ENCODE assay signal across 9 mouse cellular contexts in the genomic region with DNA sequence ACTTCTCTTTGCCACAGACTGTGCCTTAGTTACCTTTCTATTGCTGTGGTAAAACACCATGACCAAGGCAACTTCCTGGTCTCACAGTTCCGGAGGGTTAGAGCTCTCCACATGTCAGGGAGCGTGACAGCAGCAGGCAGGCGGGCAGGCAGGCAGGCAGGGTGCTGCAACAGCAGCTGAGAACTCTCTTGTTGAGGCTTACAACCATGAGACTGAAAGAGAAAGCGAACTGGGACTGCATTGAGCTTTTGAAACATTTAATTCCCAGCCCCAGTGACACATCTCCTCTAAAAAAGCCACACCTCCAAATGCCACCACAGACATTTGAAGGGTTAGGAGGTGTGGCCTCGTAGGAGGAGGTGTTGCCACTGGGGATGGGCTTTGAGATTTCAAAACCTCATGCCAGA. TPM values are rescaled to one million over a fixed set of nuclear protein-coding genes. Genes with fewer than 3 reads are reported as not detected.
A peak's percentile ranks its signal among the peaks of the same experiment; 100 is the strongest.
DNase-seq lines count a peak whose midpoint lies in the region; ATAC-seq lines count a peak whose summit lies in the region.
"Had no signal": no experiment of that assay in that cellular context is flagged by ENCODE, and none has a peak within 500 bp of the region (broad histone marks: within the 10 kb centered on the region; RNA-seq: fewer than 3 reads in every experiment).

No protein-coding gene starts in this region.

- no peaks in the 10 kb centered on the region for H3K36me3 ChIP-seq in forebrain, embryonic 13.5 days (ENCODE audit: poor library complexity, severe bottlenecking)
- no peaks in the 10 kb centered on the region for H3K36me3 ChIP-seq in forebrain, embryonic 11.5 days (ENCODE audit: control insufficient read depth, insufficient read depth, low read length)
- H3K36me3 ChIP-seq: embryonic facial prominence, embryonic 10.5 days; midbrain, embryonic 12.5 days had no signal

- H3K4me3 ChIP-seq in forebrain, embryonic 13.5 days, result no peak overlapping the region
- H3K4me3 ChIP-seq in forebrain, embryonic 11.5 days (ENCODE audit: low read depth, low read length), result no peak overlapping the region
- H3K4me3 ChIP-seq: embryonic facial prominence, embryonic 10.5 days; midbrain, embryonic 12.5 days had no signal

- H3K27me3 ChIP-seq in forebrain, embryonic 13.5 days, result no peaks in the 10 kb centered on the region
- no peaks in the 10 kb centered on the region for H3K27me3 ChIP-seq in forebrain, embryonic 11.5 days (ENCODE audit: control insufficient read depth, insufficient read depth, low read length)
- H3K27me3 ChIP-seq: midbrain, embryonic 12.5 days had no signal

- ATAC-seq in erythroid progenitor cell, adult 5-6 weeks (replicated peaks; ENCODE audit: low FRiP score, poor library complexity, severe bottlenecking), result peak; percentile 73
- no peak for ATAC-seq in forebrain, embryonic 13.5 days
- no peak for ATAC-seq in forebrain, embryonic 11.5 days (replicated peaks; ENCODE audit: low FRiP score)

- no peaks in the 10 kb centered on the region for H3K9me3 ChIP-seq in forebrain, embryonic 13.5 days (replicated peaks)
- H3K9me3 ChIP-seq in forebrain, embryonic 11.5 days (ENCODE audit: control insufficient read depth, low read length), result no peaks in the 10 kb centered on the region
- H3K9me3 ChIP-seq: embryonic facial prominence, embryonic 10.5 days; midbrain, embryonic 12.5 days had no signal

- H3K27ac ChIP-seq in forebrain, embryonic 13.5 days, result no peak overlapping the region
- no peak overlapping the region for H3K27ac ChIP-seq in forebrain, embryonic 11.5 days (ENCODE audit: low read depth, low read length)
- H3K27ac ChIP-seq: embryonic facial prominence, embryonic 10.5 days; midbrain, embryonic 12.5 days had no signal

- no peaks in the 10 kb centered on the region for H3K4me1 ChIP-seq in forebrain, embryonic 13.5 days
- H3K4me1 ChIP-seq in forebrain, embryonic 11.5 days (replicated peaks; ENCODE audit: control insufficient read depth, insufficient read depth, low read length), result no peaks in the 10 kb centered on the region
- H3K4me1 ChIP-seq: midbrain, embryonic 12.5 days had no signal

- H3K4me2 ChIP-seq in forebrain, embryonic 13.5 days, result no peak overlapping the region
- H3K4me2 ChIP-seq in forebrain, embryonic 11.5 days (ENCODE audit: low read depth, low read length, severe bottlenecking), result no peak overlapping the region
- H3K4me2 ChIP-seq: midbrain, embryonic 12.5 days had no signal

- intact Hi-C loops in gastrocnemius, postnatal 14 days (cut with DNase I; ENCODE audit: low total_unique reads), result no loop called here

- DNase-seq in 3134 (ENCODE audit: extremely low read depth, insufficient read length, low spot score) (peak; percentile 34), 416B (ENCODE audit: low read depth) (peak; percentile 81)
- DNase-seq in monocyte, adult 2 months (ENCODE audit: low read depth in 1 of 2, low spot score in 2 of 2), result peak; percentile 34 to 55
- DNase-seq in gastrocnemius, postnatal 14 days, result no peak
- no peak for DNase-seq in forebrain, embryonic 11.5 days (ENCODE audit: low spot score)

- no peak overlapping the region for H3K9ac ChIP-seq in forebrain, embryonic 13.5 days
- H3K9ac ChIP-seq in forebrain, embryonic 11.5 days (ENCODE audit: low read length), result no peak overlapping the region
- H3K9ac ChIP-seq: midbrain, embryonic 12.5 days had no signal

- 73% methylated on average over 5 of the region's 5 CpGs for WGBS in forebrain, embryonic 13.5 days
- WGBS in forebrain, embryonic 11.5 days, result 76% methylated on average over 5 of the region's 5 CpGs

RNA-seq across cellular contexts. Expression of a gene that starts 4.6 kb away (rescaled TPM):
- not detected in 2 replicates for total RNA-seq in erythroid progenitor cell, adult 5-6 weeks (2015; ENCODE audit: low replicate concordance)
- not detected in 2 replicates for total RNA-seq in erythroid progenitor cell, adult 5-6 weeks (2017; ENCODE audit: low replicate concordance)
- 0.05 and 0.13 TPM in 2 replicates for polyA plus RNA-seq in forebrain, embryonic 13.5 days (2015; fragmentation: Nextera tagmentation; extraction: Ambion mirVana)
- 100 to 1,000 TPM; 128 to 166 TPM for total RNA-seq in gastrocnemius, postnatal 14 days (2021)
- polyA plus RNA-seq in forebrain, embryonic 11.5 days (2014; fragmentation: Nextera tagmentation; extraction: Ambion mirVana), result 0.11 TPM in 1 of 2 replicates, not detected in the other
- polyA plus RNA-seq: midbrain, embryonic 12.5 days had no signal

RNA-seq across cellular contexts. Expression of a gene that starts 25.9 kb away (rescaled TPM):
- 80.5 and 94.1 TPM in 2 replicates for total RNA-seq in erythroid progenitor cell, adult 5-6 weeks (2015; ENCODE audit: low replicate concordance)
- 108 and 116 TPM in 2 replicates for total RNA-seq in erythroid progenitor cell, adult 5-6 weeks (2017; ENCODE audit: low replicate concordance)
- polyA plus RNA-seq in forebrain, embryonic 13.5 days (2015; fragmentation: Nextera tagmentation; extraction: Ambion mirVana), result 9.2 and 9.5 TPM in 2 replicates
- under 1 TPM; 0.39 to 0.44 TPM for total RNA-seq in gastrocnemius, postnatal 14 days (2021)
- 16.7 and 20.0 TPM in 2 replicates for polyA plus RNA-seq in forebrain, embryonic 11.5 days (2014; fragmentation: Nextera tagmentation; extraction: Ambion mirVana)

RNA-seq across cellular contexts. Expression of a gene that starts 50.9 kb away (rescaled TPM):
- 11.3 and 15.9 TPM in 2 replicates for total RNA-seq in erythroid progenitor cell, adult 5-6 weeks (2015; ENCODE audit: low replicate concordance)
- total RNA-seq in erythroid progenitor cell, adult 5-6 weeks (2017; ENCODE audit: low replicate concordance), result 32.9 and 38.5 TPM in 2 replicates
- 1.5 and 1.7 TPM in 2 replicates for polyA plus RNA-seq in forebrain, embryonic 13.5 days (2015; fragmentation: Nextera tagmentation; extraction: Ambion mirVana)
- 1 to 10 TPM; 4.7 to 5.5 TPM for total RNA-seq in gastrocnemius, postnatal 14 days (2021)
- 0.88 and 1.0 TPM in 2 replicates for polyA plus RNA-seq in forebrain, embryonic 11.5 days (2014; fragmentation: Nextera tagmentation; extraction: Ambion mirVana)

Comparison
In these comparisons a context has a peak if more than half of its experiments do, and no peak if none do; other contexts are left out.
1. DNase-seq: peak in 3134 (single experiment), 416B (single experiment) and monocyte, adult 2 months (2 of 2); none in gastrocnemius, postnatal 14 days (single experiment) and forebrain, embryonic 11.5 days (single experiment).
2. RNA of a gene that starts 4.6 kb away (total RNA-seq): 128 to 166 TPM in gastrocnemius, postnatal 14 days; not detected in erythroid progenitor cell, adult 5-6 weeks; every median in the first group is over 100 times any median in the second.
3. RNA of a gene that starts 25.9 kb away (total RNA-seq): 80.5 to 116 TPM in erythroid progenitor cell, adult 5-6 weeks; 0.39 to 0.44 TPM in gastrocnemius, postnatal 14 days; every median in the first group is over 10 times any median in the second.